Mouse (Mus musculus) adrenal gland (tissue): ENCODE results near the gene Synj2.

ENCODE experiments used
- intact Hi-C: fragments of 180-260 bp; cut with DNase I; formaldehyde crosslinking; loops from one replicate; pipeline ENCODE4 v1.15.1; 2025

Synj2 gene

GRCm38 (mm10) chr17:5973536-5973935 is 32.5 kb downstream of the Synj2 start:
- intact Hi-C loops = no loop called here

GRCm38 (mm10) chr17:5975099-5975977 is 34.3 kb downstream of the Synj2 start:
- intact Hi-C loops = loop anchor here (5.0 kb wide), 1 partner anchor 33 kb away; the partner anchor contains the start of gene Synj2

- intact Hi-C loops = loop anchor here (5.0 kb wide), 1 partner anchor 34 kb away; the partner anchor contains the start of gene Synj2
Observed at GRCm38 (mm10) chr17:5976221-5977055, 35.4 kb downstream of the Synj2 start.

GRCm38 (mm10) chr17:5977056-5977920 is 36.2 kb downstream of the Synj2 start:
- intact Hi-C loops = loop anchor here (5.0 kb wide), 1 partner anchor 35 kb away; the partner anchor contains the start of gene Synj2

- intact Hi-C loops = loop anchor here (5.0 kb wide), 1 partner anchor 36 kb away; the partner anchor contains the start of gene Synj2
Observed at GRCm38 (mm10) chr17:5977921-5978504, 36.9 kb downstream of the Synj2 start.

GRCm38 (mm10) chr17:5978505-5979077 is 37.5 kb downstream of the Synj2 start:
- intact Hi-C loops = loop anchor here (5.0 kb wide), 1 partner anchor 36 kb away; the partner anchor contains the start of gene Synj2

- intact Hi-C loops = no loop called here
Observed at GRCm38 (mm10) chr17:5980860-5981259, 39.8 kb downstream of the Synj2 start.

GRCm38 (mm10) chr17:5983150-5983549 is 42.1 kb downstream of the Synj2 start:
- intact Hi-C loops = no loop called here

- intact Hi-C loops = no loop called here
Observed at GRCm38 (mm10) chr17:5983901-5984300, 42.8 kb downstream of the Synj2 start.

GRCm38 (mm10) chr17:5984700-5985231 is 43.7 kb downstream of the Synj2 start:
- intact Hi-C loops = no loop called here

GRCm38 (mm10) chr17:5985271-5985670 is 44.2 kb downstream of the Synj2 start:
- intact Hi-C loops = no loop called here

- intact Hi-C loops = no loop called here
Observed at GRCm38 (mm10) chr17:5987271-5988056, 46.4 kb downstream of the Synj2 start.

- intact Hi-C loops = no loop called here
Observed at GRCm38 (mm10) chr17:5988102-5988501, 47.0 kb downstream of the Synj2 start.

- intact Hi-C loops = no loop called here
Observed at GRCm38 (mm10) chr17:5992866-5993580, 51.9 kb downstream of the Synj2 start.

- intact Hi-C loops = no loop called here
Observed at GRCm38 (mm10) chr17:5993581-5994260, 52.6 kb downstream of the Synj2 start.

- intact Hi-C loops = no loop called here
Observed at GRCm38 (mm10) chr17:5994606-5995005, 53.5 kb downstream of the Synj2 start.

- intact Hi-C loops = no loop called here
Observed at GRCm38 (mm10) chr17:5996589-5996988, 55.5 kb downstream of the Synj2 start.
